Mouse (Mus musculus) neural tube, embryonic 12.5 days (tissue): ENCODE results near the gene Spata17. TPM values are rescaled to one million over a fixed set of nuclear protein-coding genes. Genes with fewer than 3 reads are reported as not detected.

Experiments used
- ATAC-seq: fragments of 200-750 bp; cut with Nextera tagmentation; 2 replicates; pipeline ENCODE4 v1.8.0; 2017; ENCODE audit warnings: low read depth, mild to moderate bottlenecking, moderate TSS enrichment, moderate library complexity; ENCODE audit not compliant: low FRiP score
- H3K27ac ChIP-seq: fragments of 300-500 bp; sonication (generic); 2 replicates; pipeline ENCODE4 v1.5.1; 2016
- H3K27me3 ChIP-seq: fragments of 300-500 bp; sonication (generic); replicated peaks from 2 replicates; pipeline ENCODE4 v1.6.1; 2016; ENCODE audit warnings: mild to moderate bottlenecking
- H3K36me3 ChIP-seq: fragments of 300-500 bp; sonication (generic); 2 replicates; pipeline ENCODE4 v1.6.1; 2016; ENCODE audit warnings: mild to moderate bottlenecking
- H3K4me1 ChIP-seq: fragments of 300-500 bp; sonication (generic); 2 replicates; pipeline ENCODE4 v1.6.1; 2016
- H3K4me2 ChIP-seq: fragments of 300-500 bp; sonication (generic); replicated peaks from 2 replicates; pipeline ENCODE4 v1.6.1; 2016; ENCODE audit warnings: mild to moderate bottlenecking
- H3K4me3 ChIP-seq: fragments of 300-500 bp; sonication (generic); 2 replicates; pipeline ENCODE4 v1.5.1; 2016
- H3K9ac ChIP-seq: fragments of 300-500 bp; sonication (generic); 2 replicates; pipeline ENCODE4 v1.6.1; 2016; ENCODE audit warnings: mild to moderate bottlenecking
- H3K9me3 ChIP-seq: fragments of 300-500 bp; sonication (generic); 2 replicates; pipeline ENCODE4 v1.6.1; 2016; ENCODE audit warnings: mild to moderate bottlenecking
- WGBS: fragments of 180-500 bp; shearing (Covaris S2); methylation state at CpG from one replicate; pipeline ENCODE4 v1.1.7; 2016; 5-methylcytosine and 5-hydroxymethylcytosine counted together
- polyA plus RNA-seq: library from polyadenylated mRNA; unstranded; fragments of >200 nt; fragmentation: Nextera tagmentation; extraction: Ambion mirVana; gene quantifications from 2 replicates; pipeline ENCODE4 v1.2.1, GENCODE M21; 2016

Gene Spata17
- polyA plus RNA-seq, result 0.80 and 1.5 TPM in 2 replicates

- Histone ChIP-seq H3K4me1 (peaks cover 5% of the 10 kb centered on the region; the same call in 1 of the 2 replicates), H3K4me3 (peak within 1 kb of the TSS; percentile 90), H3K36me3 (no peaks in the 10 kb centered on the region), H3K9me3 (no peaks in the 10 kb centered on the region), H3K4me2 (peak within 1 kb of the TSS; percentile 74), H3K9ac (peak within 1 kb of the TSS; percentile 85), H3K27ac (peak within 1 kb of the TSS; percentile 37; the same call in 1 of the 2 replicates), H3K27me3 (no peaks in the 10 kb centered on the region)
- 1% methylated on average over 58 of the region's 58 CpGs for WGBS
- ATAC-seq, result peak; percentile 94
These were observed at the start of gene Spata17, which contains the start of gene Gpatch2 for GRCm38 (mm10) chr1:187215181-187216116. Spata17 (minus strand) TSS chr1:187215465. Gpatch2 (plus strand) TSS chr1:187215508.

- WGBS, result 75% methylated on average over 4 of the region's 4 CpGs
- Histone ChIP-seq H3K9me3 (no peaks in the 10 kb centered on the region), H3K4me2 (no peak overlapping the region), H3K27me3 (no peaks in the 10 kb centered on the region), H3K36me3 (no peaks in the 10 kb centered on the region), H3K4me1 (peaks cover 4% of the 10 kb centered on the region; the same call in 1 of the 2 replicates), H3K4me3 (no peak overlapping the region), H3K9ac (no peak overlapping the region), H3K27ac (no peak overlapping the region)
- no peak for ATAC-seq
These were observed 43.5 kb upstream of the Spata17 start for GRCm38 (mm10) chr1:187258756-187259155.

GRCm38 (mm10) chr1:187250741-187251262 is 35.5 kb upstream of the Spata17 start:
- H3K27ac ChIP-seq, result no peak overlapping the region
- no peaks in the 10 kb centered on the region for H3K27me3 ChIP-seq
- H3K4me1 ChIP-seq, result no peaks in the 10 kb centered on the region
- no peak overlapping the region for H3K9ac ChIP-seq
- no peak overlapping the region for H3K4me3 ChIP-seq
- WGBS, result 95% methylated on average over 1 of the region's 1 CpGs
- no peak for ATAC-seq
- H3K4me2 ChIP-seq, result no peak overlapping the region
- no peaks in the 10 kb centered on the region for H3K36me3 ChIP-seq
- no peaks in the 10 kb centered on the region for H3K9me3 ChIP-seq

- no peaks in the 10 kb centered on the region for H3K27me3 ChIP-seq
- H3K4me2 ChIP-seq, result no peak overlapping the region
- H3K4me3 ChIP-seq, result no peak overlapping the region
- no peaks in the 10 kb centered on the region for H3K36me3 ChIP-seq
- no peak overlapping the region for H3K27ac ChIP-seq
- no peak overlapping the region for H3K9ac ChIP-seq
- ATAC-seq, result no peak
- no peaks in the 10 kb centered on the region for H3K9me3 ChIP-seq
- WGBS, result 81% methylated on average over 5 of the region's 5 CpGs
- no peaks in the 10 kb centered on the region for H3K4me1 ChIP-seq
These were observed 29.5 kb upstream of the Spata17 start for GRCm38 (mm10) chr1:187244734-187245133.

GRCm38 (mm10) chr1:187241329-187241728 is 26.1 kb upstream of the Spata17 start:
- no peak overlapping the region for H3K27ac ChIP-seq
- no peaks in the 10 kb centered on the region for H3K4me1 ChIP-seq
- H3K27me3 ChIP-seq, result no peaks in the 10 kb centered on the region
- no peak overlapping the region for H3K4me2 ChIP-seq
- no peak overlapping the region for H3K4me3 ChIP-seq
- H3K9me3 ChIP-seq, result no peaks in the 10 kb centered on the region
- ATAC-seq, result no peak
- H3K36me3 ChIP-seq, result no peaks in the 10 kb centered on the region
- 89% methylated on average over 5 of the region's 5 CpGs for WGBS
- no peak overlapping the region for H3K9ac ChIP-seq

- ATAC-seq, result no peak
- Histone ChIP-seq H3K4me1 (no peaks in the 10 kb centered on the region), H3K27me3 (no peaks in the 10 kb centered on the region), H3K9ac (no peak overlapping the region), H3K27ac (no peak overlapping the region), H3K9me3 (no peaks in the 10 kb centered on the region), H3K36me3 (no peaks in the 10 kb centered on the region), H3K4me3 (no peak overlapping the region), H3K4me2 (no peak overlapping the region)
- WGBS, result 95% methylated on average over 3 of the region's 3 CpGs
These were observed 25.0 kb upstream of the Spata17 start for GRCm38 (mm10) chr1:187240304-187240703.

GRCm38 (mm10) chr1:187238061-187238460 is 22.8 kb upstream of the Spata17 start:
- H3K4me3 ChIP-seq, result no peak overlapping the region
- peaks cover 8% of the 10 kb centered on the region; the same call in 1 of the 2 replicates for H3K36me3 ChIP-seq
- no peak overlapping the region for H3K27ac ChIP-seq
- H3K4me2 ChIP-seq, result no peak overlapping the region
- WGBS, result 90% methylated on average over 4 of the region's 4 CpGs
- no peak for ATAC-seq
- H3K9me3 ChIP-seq, result no peaks in the 10 kb centered on the region
- no peaks in the 10 kb centered on the region for H3K4me1 ChIP-seq
- no peaks in the 10 kb centered on the region for H3K27me3 ChIP-seq
- H3K9ac ChIP-seq, result no peak overlapping the region

GRCm38 (mm10) chr1:187236296-187236695 is 21.0 kb upstream of the Spata17 start:
- Histone ChIP-seq H3K4me3 (no peak overlapping the region), H3K4me2 (no peak overlapping the region), H3K4me1 (no peaks in the 10 kb centered on the region), H3K9ac (no peak overlapping the region), H3K27ac (no peak overlapping the region), H3K27me3 (no peaks in the 10 kb centered on the region), H3K9me3 (no peaks in the 10 kb centered on the region), H3K36me3 (peaks cover 9% of the 10 kb centered on the region; the same call in 1 of the 2 replicates)
- no peak for ATAC-seq
- 62% methylated on average over 6 of the region's 6 CpGs for WGBS

GRCm38 (mm10) chr1:187235161-187235560 is 19.9 kb upstream of the Spata17 start:
- H3K9me3 ChIP-seq, result no peaks in the 10 kb centered on the region
- H3K9ac ChIP-seq, result no peak overlapping the region
- no peaks in the 10 kb centered on the region for H3K4me1 ChIP-seq
- no peak overlapping the region for H3K27ac ChIP-seq
- H3K4me3 ChIP-seq, result no peak overlapping the region
- no peak overlapping the region for H3K4me2 ChIP-seq
- no peak for ATAC-seq
- 86% methylated on average over 3 of the region's 3 CpGs for WGBS
- peaks cover 9% of the 10 kb centered on the region; the same call in 1 of the 2 replicates for H3K36me3 ChIP-seq
- no peaks in the 10 kb centered on the region for H3K27me3 ChIP-seq

- ATAC-seq, result no peak
- H3K9ac ChIP-seq, result no peak overlapping the region
These were observed 17.8 kb upstream of the Spata17 start for GRCm38 (mm10) chr1:187232996-187233615.

GRCm38 (mm10) chr1:187232196-187232955 is 17.1 kb upstream of the Spata17 start:
- H3K36me3 ChIP-seq, result peaks cover 14% of the 10 kb centered on the region; the same call in 1 of the 2 replicates

More at GRCm38 (mm10) chr1:187232996-187233615, 17.8 kb upstream of the Spata17 start:
- no peak overlapping the region for H3K4me2 ChIP-seq
- H3K27ac ChIP-seq, result no peak overlapping the region
- peaks cover 9% of the 10 kb centered on the region; the same call in 1 of the 2 replicates for H3K36me3 ChIP-seq
- no peaks in the 10 kb centered on the region for H3K27me3 ChIP-seq
- 60% methylated on average over 7 of the region's 7 CpGs for WGBS
- H3K4me1 ChIP-seq, result no peaks in the 10 kb centered on the region
- no peak overlapping the region for H3K4me3 ChIP-seq
- H3K9me3 ChIP-seq, result no peaks in the 10 kb centered on the region

More at GRCm38 (mm10) chr1:187232196-187232955, 17.1 kb upstream of the Spata17 start:
- Histone ChIP-seq H3K27ac (no peak overlapping the region), H3K4me2 (no peak overlapping the region), H3K27me3 (no peaks in the 10 kb centered on the region), H3K4me3 (no peak overlapping the region), H3K9me3 (no peaks in the 10 kb centered on the region), H3K9ac (no peak overlapping the region), H3K4me1 (peaks cover 6% of the 10 kb centered on the region; the same call in 1 of the 2 replicates)
- no peak for ATAC-seq
- WGBS, result 87% methylated on average over 14 of the region's 14 CpGs
